Mouse (Mus musculus) liver, embryonic 14.5 days (tissue): ENCODE data around the gene Haus3.

ENCODE experiments used
- CTCF ChIP-seq: IDR thresholded peaks from 2 replicates; pipeline ENCODE4 v1.5.1; 2016; ENCODE audit warnings: antibody characterized with exemption, low read depth, control low read depth
- EP300 ChIP-seq: IDR thresholded peaks from 2 replicates; pipeline ENCODE4 v1.6.1; 2016; ENCODE audit warnings: antibody characterized with exemption, low read depth

DNA sequence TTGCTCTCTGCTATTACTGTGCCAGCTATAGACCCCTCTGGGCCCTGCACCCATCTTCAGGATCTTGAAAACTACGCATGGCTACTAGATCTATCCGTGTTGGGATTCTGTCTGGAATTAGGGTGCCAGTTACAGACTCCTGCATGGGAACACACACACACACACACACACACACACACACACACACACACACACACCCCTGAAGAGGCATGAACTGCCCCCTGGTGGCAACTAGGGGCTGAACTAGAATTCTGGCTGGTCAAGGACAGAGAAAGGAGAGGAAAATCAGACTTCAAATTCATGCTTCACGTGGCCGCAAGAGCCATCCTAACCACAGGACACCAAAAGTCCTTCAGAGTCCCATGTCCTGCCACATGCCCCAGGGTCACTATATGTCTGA is 22.5 kb upstream of the Haus3 start:
- TF ChIP-seq CTCF, result peak; percentile 62
- TF ChIP-seq EP300, result no peak
